Mouse (Mus musculus) liver, adult 2 months (tissue): Measurements from ENCODE around the gene Tcp11. TPM values are rescaled to one million over a fixed set of nuclear protein-coding genes. Genes with fewer than 3 reads are reported as not detected.

Source experiments
- DNase-seq: peaks from one replicate; pipeline ENCODE4 v3.0.0-alpha.2; 2011; ENCODE audit warnings: low read depth, low spot score; ENCODE audit errors: extremely low read depth
- H3K27ac ChIP-seq: fragments of 200-500 bp; replicated peaks from 2 replicates; pipeline ENCODE4 v1.5.1; 2012; ENCODE audit warnings: low read depth, mild to moderate bottlenecking, control low read depth, inconsistent platforms, low read length; ENCODE audit not compliant: insufficient read depth
- H3K27me3 ChIP-seq: fragments of 200-500 bp; 2 replicates; pipeline ENCODE4 v1.6.1; 2012; ENCODE audit warnings: mild to moderate bottlenecking, moderate library complexity, low read length, inconsistent platforms; ENCODE audit not compliant: control insufficient read depth, insufficient read depth
- H3K36me3 ChIP-seq: fragments of 200-500 bp; 2 replicates; pipeline ENCODE4 v1.6.1; 2012; ENCODE audit warnings: low read length, inconsistent platforms; ENCODE audit not compliant: control insufficient read depth, insufficient read depth
- H3K4me1 ChIP-seq: fragments of 200-500 bp; 2 replicates; pipeline ENCODE4 v1.6.1; 2011; ENCODE audit warnings: low read length; ENCODE audit not compliant: control insufficient read depth, insufficient read depth
- H3K4me3 ChIP-seq: fragments of 200-500 bp; 2 replicates; pipeline ENCODE4 v1.5.1; 2011; ENCODE audit warnings: low read depth, mild to moderate bottlenecking, control low read depth, low read length, moderate library complexity; ENCODE audit not compliant: insufficient read depth
- H3K79me2 ChIP-seq: fragments of 200-500 bp; 2 replicates; pipeline ENCODE4 v1.6.1; 2012; ENCODE audit warnings: inconsistent platforms, mild to moderate bottlenecking, low read length, moderate library complexity; ENCODE audit not compliant: control insufficient read depth, insufficient read depth
- H3K9ac ChIP-seq: fragments of 200-500 bp; 2 replicates; pipeline ENCODE4 v1.6.1; 2012; ENCODE audit warnings: low read depth, mild to moderate bottlenecking, control low read depth, inconsistent platforms, low read length
- CTCF ChIP-seq: fragments of 200-500 bp; IDR thresholded peaks from 2 replicates; pipeline ENCODE4 v1.5.1; 2011; ENCODE audit warnings: low read depth, low read length, control low read depth
- POLR2A ChIP-seq: fragments of 200-500 bp; IDR thresholded peaks from 2 replicates; pipeline ENCODE4 v1.6.1; 2011; ENCODE audit warnings: low read length, control low read depth; ENCODE audit not compliant: insufficient read depth; ENCODE audit errors: extremely low read depth
- WGBS: fragments of 180-500 bp; shearing (Covaris S2); methylation state at CpG from one replicate; pipeline ENCODE4 v1.1.7; 2018; 5-methylcytosine and 5-hydroxymethylcytosine counted together
- polyA plus RNA-seq: library from polyadenylated mRNA; depleted of rRNA; stranded (reverse); fragments of >200 nt; gene quantifications from 2 replicates; pipeline ENCODE4 v1.2.3, GENCODE M21; 2012
- total RNA-seq: library from RNA; depleted of rRNA; stranded (reverse); fragments of >200 nt; gene quantifications from 2 replicates; pipeline ENCODE4 v1.2.3, GENCODE M21; 2014

Tcp11 gene
- total and polyA plus RNA-seq, 2 experiments, result not detected

- H3K27me3 ChIP-seq, result no peaks in the 10 kb centered on the region
- H3K4me1 ChIP-seq, result peaks cover 12% of the 10 kb centered on the region
- H3K27ac ChIP-seq, result no peak overlapping the region
- no peaks in the 10 kb centered on the region for H3K36me3 ChIP-seq
- no peaks in the 10 kb centered on the region for H3K79me2 ChIP-seq
- no peak overlapping the region for H3K4me3 ChIP-seq
- TF ChIP-seq POLR2A, result no peak
- no peak for TF ChIP-seq CTCF
- DNase-seq, result peak; percentile 86
- H3K9ac ChIP-seq, result no peak overlapping the region
- 31% methylated on average over 7 of the region's 7 CpGs for WGBS
These were observed 17.7 kb downstream of the Tcp11 start for GRCm38 (mm10) chr17:28062710-28063109.

- TF ChIP-seq POLR2A (no peak), CTCF (peak; percentile 78)
- H3K36me3 ChIP-seq, result no peaks in the 10 kb centered on the region
These were observed 19.0 kb downstream of the Tcp11 start for GRCm38 (mm10) chr17:28061472-28061871.

GRCm38 (mm10) chr17:28060681-28061080 lies 19.8 kb downstream of the Tcp11 start:
- no peaks in the 10 kb centered on the region for H3K79me2 ChIP-seq
- WGBS, result 94% methylated on average over 11 of the region's 11 CpGs
- no peak overlapping the region for H3K4me3 ChIP-seq
- H3K9ac ChIP-seq, result no peak overlapping the region
- no peaks in the 10 kb centered on the region for H3K36me3 ChIP-seq
- no peaks in the 10 kb centered on the region for H3K27me3 ChIP-seq
- H3K4me1 ChIP-seq, result peaks cover 12% of the 10 kb centered on the region
- no peak for DNase-seq
- no peak overlapping the region for H3K27ac ChIP-seq
- TF ChIP-seq CTCF (no peak), POLR2A (no peak)

More at GRCm38 (mm10) chr17:28061472-28061871, 19.0 kb downstream of the Tcp11 start:
- WGBS, result 80% methylated on average over 7 of the region's 7 CpGs
- Histone ChIP-seq H3K4me1 (peaks cover 12% of the 10 kb centered on the region), H3K4me3 (no peak overlapping the region), H3K9ac (no peak overlapping the region), H3K79me2 (no peaks in the 10 kb centered on the region), H3K27ac (no peak overlapping the region), H3K27me3 (no peaks in the 10 kb centered on the region)
- DNase-seq, result peak; percentile 34

- no peaks in the 10 kb centered on the region for H3K79me2 ChIP-seq
- H3K4me3 ChIP-seq, result no peak overlapping the region
- no peaks in the 10 kb centered on the region for H3K27me3 ChIP-seq
- TF ChIP-seq CTCF (no peak), POLR2A (no peak)
- no peak overlapping the region for H3K27ac ChIP-seq
- 80% methylated on average over 13 of the region's 13 CpGs for WGBS
- no peak overlapping the region for H3K9ac ChIP-seq
- DNase-seq, result no peak
- peaks cover 3% of the 10 kb centered on the region; the same call in 1 of the 2 replicates for H3K36me3 ChIP-seq
- H3K4me1 ChIP-seq, result peaks cover 9% of the 10 kb centered on the region
These were observed 22.1 kb downstream of the Tcp11 start for GRCm38 (mm10) chr17:28058346-28058745.

GRCm38 (mm10) chr17:28052293-28052863 lies 28.1 kb downstream of the Tcp11 start:
- H3K4me1 ChIP-seq, result peaks cover 5% of the 10 kb centered on the region
- H3K36me3 ChIP-seq, result peaks cover 3% of the 10 kb centered on the region; the same call in 1 of the 2 replicates
- TF ChIP-seq POLR2A (no peak), CTCF (no peak)
- H3K79me2 ChIP-seq, result no peaks in the 10 kb centered on the region
- DNase-seq, result no peak
- H3K9ac ChIP-seq, result no peak overlapping the region
- WGBS, result 85% methylated on average over 21 of the region's 21 CpGs
- no peak overlapping the region for H3K27ac ChIP-seq
- no peak overlapping the region for H3K4me3 ChIP-seq
- H3K27me3 ChIP-seq, result no peaks in the 10 kb centered on the region

- 48% methylated on average over 8 of the region's 8 CpGs for WGBS
- TF ChIP-seq POLR2A (no peak), CTCF (no peak)
- no peak overlapping the region for H3K4me3 ChIP-seq
- DNase-seq, result peak; percentile 88
- H3K79me2 ChIP-seq, result no peaks in the 10 kb centered on the region
- peaks cover 5% of the 10 kb centered on the region for H3K4me1 ChIP-seq
- H3K27me3 ChIP-seq, result no peaks in the 10 kb centered on the region
- H3K27ac ChIP-seq, result peak overlapping the region; percentile 47; the same call in 1 of the 2 replicates
- H3K36me3 ChIP-seq, result peaks cover 3% of the 10 kb centered on the region; the same call in 1 of the 2 replicates
- no peak overlapping the region for H3K9ac ChIP-seq
These were observed 30.2 kb downstream of the Tcp11 start for GRCm38 (mm10) chr17:28050210-28050609.
